Mouse (Mus musculus) layer of hippocampus, adult 9-10 months (tissue): Measurements from ENCODE around the gene Pcca.
"Not testable (repeated sequence)": the region's sequence is repeated elsewhere in the genome, so short reads cannot be mapped to it uniquely, and the experiment has no call there.

ENCODE experiments used
- DNase-seq: peaks from one replicate; pipeline ENCODE4 v3.0.0; 2022; ENCODE audit warnings: low spot score

Pcca gene

GRCm38 (mm10) chr14:122560893-122561452, 26.8 kb downstream of the Pcca start:
- DNase-seq = not testable (repeated sequence)

GRCm38 (mm10) chr14:122570862-122571261, 36.7 kb downstream of the Pcca start:
- no peak for DNase-seq

GRCm38 (mm10) chr14:122574064-122574751, 40.1 kb downstream of the Pcca start:
- no peak for DNase-seq

GRCm38 (mm10) chr14:122577816-122578215, 43.7 kb downstream of the Pcca start:
- DNase-seq = no peak

- no peak for DNase-seq
Measured at GRCm38 (mm10) chr14:122582057-122582456, 47.9 kb downstream of the Pcca start.

- DNase-seq = no peak
Measured at GRCm38 (mm10) chr14:122582491-122583077, 48.5 kb downstream of the Pcca start.

- not testable (repeated sequence) for DNase-seq
Measured at GRCm38 (mm10) chr14:122584087-122584486, 50.0 kb downstream of the Pcca start.

GRCm38 (mm10) chr14:122586942-122587341, 52.8 kb downstream of the Pcca start:
- no peak for DNase-seq

- no peak for DNase-seq
Measured at GRCm38 (mm10) chr14:122597534-122597933, 63.4 kb downstream of the Pcca start.

- DNase-seq = no peak
Measured at GRCm38 (mm10) chr14:122598802-122599201, 64.7 kb downstream of the Pcca start.

- DNase-seq = no peak
Measured at GRCm38 (mm10) chr14:122599839-122600238, 65.7 kb downstream of the Pcca start.

GRCm38 (mm10) chr14:122602701-122603100, 68.6 kb downstream of the Pcca start:
- no peak for DNase-seq

GRCm38 (mm10) chr14:122606499-122606898, 72.4 kb downstream of the Pcca start:
- DNase-seq = no peak

GRCm38 (mm10) chr14:122607456-122607855, 73.3 kb downstream of the Pcca start:
- no peak for DNase-seq

- DNase-seq = no peak
Measured at GRCm38 (mm10) chr14:122608323-122608722, 74.2 kb downstream of the Pcca start.

GRCm38 (mm10) chr14:122611035-122611434, 76.9 kb downstream of the Pcca start:
- no peak for DNase-seq

GRCm38 (mm10) chr14:122612317-122612716, 78.2 kb downstream of the Pcca start:
- no peak for DNase-seq

GRCm38 (mm10) chr14:122617656-122618055, 83.5 kb downstream of the Pcca start:
- no peak for DNase-seq

- no peak for DNase-seq
Measured at GRCm38 (mm10) chr14:122633416-122633815, 99.3 kb downstream of the Pcca start.

- DNase-seq = no peak
Measured at GRCm38 (mm10) chr14:122636601-122637000, 102.5 kb downstream of the Pcca start.

- DNase-seq = no peak
Measured at GRCm38 (mm10) chr14:122637798-122638555, 103.9 kb downstream of the Pcca start.

- no peak for DNase-seq
Measured at GRCm38 (mm10) chr14:122639168-122639720, 105.1 kb downstream of the Pcca start.
